Mouse (Mus musculus) spleen, postnatal 4 days (tissue): ENCODE results near the gene Tcta.
"Not testable (repeated sequence)": the region's sequence is repeated elsewhere in the genome, so short reads cannot be mapped to it uniquely, and the experiment has no call there.

ENCODE experiments used
- DNase-seq, 2 experiments: peaks; one replicate each; pipeline ENCODE4 v3.0.0; 2022; ENCODE audit warnings: low spot score in 2 of 2

Tcta gene

DNA sequence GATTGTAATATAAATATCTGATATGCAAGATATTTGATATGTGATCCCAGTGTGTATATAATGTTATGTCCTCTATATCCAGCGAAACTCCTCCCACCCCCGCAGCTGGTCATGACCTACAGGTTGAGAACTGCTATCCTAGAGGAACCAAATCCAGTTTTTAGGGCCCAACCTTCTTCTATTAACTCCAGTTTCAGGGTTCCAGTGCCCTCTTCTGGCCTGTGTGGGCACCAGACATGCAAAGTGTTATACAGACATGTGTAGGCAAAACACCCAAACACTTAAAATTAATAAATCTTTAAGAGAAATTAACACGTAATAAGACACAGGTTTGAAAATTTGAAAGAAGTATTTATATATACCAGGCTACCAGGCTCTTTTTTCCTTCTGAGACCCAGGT, 11.6 kb upstream of the Tcta start:
- no peak for DNase-seq

DNA sequence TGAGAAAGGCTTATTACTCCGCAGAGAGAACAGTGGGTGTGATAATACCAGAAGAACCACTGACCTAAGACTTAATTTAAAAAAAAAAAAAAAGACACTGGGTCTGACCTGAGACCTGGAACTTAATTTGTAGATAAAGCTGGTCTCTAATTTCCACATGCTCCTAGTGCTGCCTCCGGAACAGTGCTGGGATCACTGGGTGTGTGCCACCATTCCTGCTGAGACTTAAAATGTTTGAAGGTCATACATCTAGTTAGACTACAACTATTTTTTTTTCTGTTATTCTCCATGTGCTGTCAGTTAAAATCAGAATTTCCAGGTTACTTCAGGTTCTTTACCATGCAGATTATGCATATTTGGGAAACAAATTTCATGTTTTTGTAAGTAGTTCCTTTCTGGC, 2.2 kb upstream of the Tcta start:
- no peak for DNase-seq

DNA sequence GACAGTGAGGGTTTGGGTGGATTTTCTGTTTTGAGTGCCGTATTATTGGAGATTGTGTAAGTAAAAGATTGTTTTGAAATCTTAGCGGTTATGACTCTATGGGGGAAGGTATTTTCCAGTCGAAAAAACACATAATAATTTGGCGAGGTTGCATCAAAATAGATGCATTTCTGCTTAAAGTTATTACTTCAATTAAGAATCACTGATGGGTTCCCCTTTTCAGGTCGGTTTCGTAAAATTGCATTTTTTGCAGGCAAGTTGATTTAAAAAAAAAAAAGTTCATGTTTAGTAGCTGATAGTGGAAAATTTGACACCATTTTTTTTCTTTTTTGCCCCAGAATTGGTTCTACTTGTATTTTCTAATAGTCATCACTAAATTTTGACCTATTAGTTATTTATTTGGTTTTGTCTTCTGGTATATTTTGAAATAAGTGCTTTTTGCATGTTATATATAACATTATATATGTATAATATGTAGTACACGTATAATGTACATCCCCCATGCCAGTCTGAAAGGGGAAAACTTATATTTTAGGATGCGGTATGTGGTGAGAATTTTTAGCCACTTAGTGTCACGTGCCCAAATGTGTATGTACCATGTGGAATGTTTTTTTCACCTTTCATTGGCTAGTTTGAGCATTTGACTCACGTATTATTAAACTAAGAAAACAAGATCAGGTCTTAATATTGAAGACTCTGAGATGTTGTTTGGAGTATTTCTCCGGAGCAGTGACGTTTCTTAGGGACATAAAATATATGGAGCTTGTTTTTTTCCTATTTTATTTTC, 1.3 kb upstream of the Tcta start:
- no peak for DNase-seq

DNA sequence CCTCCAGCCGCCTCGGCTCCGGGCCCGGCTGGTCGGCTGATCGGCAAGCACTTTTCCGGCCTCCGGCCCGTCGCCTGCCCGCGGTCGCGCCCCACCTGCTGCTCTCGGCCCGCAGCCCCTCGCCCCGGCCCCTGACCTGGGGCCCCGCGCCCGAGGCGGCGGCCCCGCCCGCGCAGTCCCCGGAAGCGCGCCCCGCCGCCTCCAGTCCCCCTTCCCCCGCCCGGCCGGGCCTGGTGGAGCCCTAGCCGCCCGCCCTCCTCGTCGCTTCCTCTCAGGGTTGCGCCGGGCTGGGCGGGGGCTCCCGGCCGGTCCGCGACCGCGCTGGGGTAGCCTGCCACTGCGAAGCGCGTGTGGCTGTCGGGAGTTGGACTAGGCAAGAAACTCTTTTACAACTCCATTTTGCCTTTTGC, 616 bp upstream of the Tcta start:
- DNase-seq, result peak; percentile 86 to 93

DNA sequence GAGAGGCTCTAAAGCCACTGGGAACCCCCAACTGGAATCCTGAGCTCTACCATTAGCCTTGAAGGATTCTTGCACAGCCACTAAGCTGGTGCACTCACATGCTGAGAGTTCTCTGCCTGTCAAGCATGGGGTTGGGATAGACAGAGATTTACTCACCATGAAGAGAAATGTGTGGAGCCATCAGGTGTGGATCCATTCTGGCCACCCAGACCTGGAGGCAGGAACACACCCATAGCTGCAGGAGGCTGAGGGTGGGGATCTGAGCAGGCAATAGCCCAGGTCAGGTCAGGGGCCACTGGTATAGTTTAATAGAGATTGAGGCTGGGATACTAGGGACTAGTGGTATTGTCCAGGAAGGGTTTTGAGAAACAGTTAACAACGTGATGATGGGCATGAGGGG, 790 bp downstream of the Tcta start:
- DNase-seq, result peak; percentile 35 to 71

DNA sequence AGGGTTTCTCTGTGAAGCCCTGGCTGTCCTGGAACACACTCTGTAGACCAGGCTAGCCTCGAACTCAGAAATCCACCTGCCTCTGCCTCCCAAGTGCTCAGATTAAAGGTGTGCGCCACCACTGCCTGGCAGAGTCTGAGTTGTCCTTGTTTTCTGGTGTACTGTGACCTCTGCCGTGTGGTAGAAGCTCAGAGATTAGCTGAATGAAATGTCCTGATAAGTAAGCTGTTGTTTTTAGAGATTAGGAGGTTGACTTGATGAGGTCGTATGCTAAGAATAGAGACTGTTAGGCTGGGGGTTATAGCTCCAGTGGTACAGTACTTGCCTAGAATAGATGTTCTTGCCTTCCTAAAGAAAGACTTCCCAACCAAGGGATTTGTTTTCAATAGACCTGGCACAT, 1.2 kb downstream of the Tcta start:
- DNase-seq, result no peak

DNA sequence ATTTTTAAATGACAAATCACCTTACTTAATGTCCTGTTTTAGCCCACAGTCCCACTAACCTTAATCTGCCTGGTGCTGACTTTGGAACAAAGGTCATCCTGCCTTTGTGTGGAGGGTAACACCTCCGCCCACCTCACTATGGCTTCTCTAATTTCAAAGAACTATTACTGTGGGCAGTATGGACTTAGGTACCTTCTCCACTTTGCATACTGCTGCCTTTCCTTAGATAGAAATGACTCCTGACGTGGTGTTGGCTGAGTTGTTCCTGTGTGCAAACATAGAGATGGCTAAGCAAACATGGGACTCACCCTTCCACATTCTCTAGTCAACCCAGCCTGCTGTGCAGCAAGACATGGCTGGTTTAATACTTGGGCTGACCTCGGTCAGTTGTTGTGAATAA, 4.1 kb downstream of the Tcta start:
- no peak for DNase-seq

DNA sequence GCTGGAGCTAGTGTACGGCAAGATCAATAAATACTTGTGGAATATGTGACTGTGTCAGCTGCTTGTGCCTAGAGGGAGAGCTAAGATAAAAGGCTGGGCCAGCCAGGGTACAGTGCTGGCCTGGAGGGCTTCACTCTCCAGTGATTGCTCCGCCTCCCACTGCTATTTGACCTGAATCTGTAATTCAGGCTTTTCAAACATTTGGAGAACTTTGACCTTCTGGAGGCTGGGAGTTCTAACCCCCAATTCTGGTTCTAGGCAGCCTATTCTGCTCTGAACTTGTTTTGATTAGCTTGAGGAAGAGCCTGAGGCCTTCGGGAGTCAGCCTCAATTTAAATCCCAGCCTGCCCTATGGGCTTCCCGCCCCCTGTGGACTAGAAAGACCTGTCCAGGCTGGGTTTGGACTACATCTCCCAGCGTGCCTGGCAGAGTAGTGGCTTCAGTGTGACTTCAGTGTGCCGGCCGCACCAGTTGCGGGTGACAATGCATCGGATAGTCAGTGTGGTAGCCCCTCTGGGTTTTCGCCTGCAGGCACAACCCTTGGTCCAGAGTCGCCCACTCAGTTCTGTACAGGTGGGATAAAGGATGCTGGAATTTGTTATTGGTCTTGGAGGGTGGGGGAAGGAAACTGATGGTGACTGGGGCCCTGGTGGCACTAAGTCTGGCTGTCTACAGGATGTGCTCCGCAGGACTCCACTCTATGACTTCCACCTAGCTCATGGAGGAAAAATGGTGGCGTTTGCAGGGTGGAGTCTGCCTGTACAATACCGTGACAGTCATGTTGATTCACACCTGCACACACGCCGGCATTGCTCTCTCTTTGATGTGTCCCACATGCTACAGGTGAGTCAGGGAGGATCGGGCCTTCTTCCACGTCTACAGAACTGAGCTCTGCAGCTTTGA, 9.3 kb downstream of the Tcta start, which contains the start of gene Amt:
Gene Amt, plus strand, starts transcription at position 401 of the 903 bp plus-strand sequence.
- no peak for DNase-seq

DNA sequence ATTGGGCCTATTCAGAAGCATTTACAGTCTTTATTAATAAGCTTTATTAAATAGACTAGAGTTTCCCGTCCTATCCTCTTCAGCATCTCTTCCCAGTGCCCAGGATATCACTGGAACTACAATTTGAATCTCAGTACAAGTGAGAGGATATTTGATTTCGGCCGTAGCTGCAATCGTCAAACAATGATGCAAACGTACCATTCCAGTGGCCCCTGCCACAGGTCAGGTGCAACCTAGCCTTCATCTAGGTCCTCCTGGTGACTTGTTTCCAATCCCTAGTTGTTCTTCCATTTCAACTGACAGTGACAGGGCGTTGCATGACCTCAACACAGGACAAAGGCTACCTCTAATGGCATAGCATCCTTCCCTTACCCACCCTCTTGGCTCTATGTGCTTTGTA, 15.2 kb downstream of the Tcta start:
- no peak for DNase-seq

DNA sequence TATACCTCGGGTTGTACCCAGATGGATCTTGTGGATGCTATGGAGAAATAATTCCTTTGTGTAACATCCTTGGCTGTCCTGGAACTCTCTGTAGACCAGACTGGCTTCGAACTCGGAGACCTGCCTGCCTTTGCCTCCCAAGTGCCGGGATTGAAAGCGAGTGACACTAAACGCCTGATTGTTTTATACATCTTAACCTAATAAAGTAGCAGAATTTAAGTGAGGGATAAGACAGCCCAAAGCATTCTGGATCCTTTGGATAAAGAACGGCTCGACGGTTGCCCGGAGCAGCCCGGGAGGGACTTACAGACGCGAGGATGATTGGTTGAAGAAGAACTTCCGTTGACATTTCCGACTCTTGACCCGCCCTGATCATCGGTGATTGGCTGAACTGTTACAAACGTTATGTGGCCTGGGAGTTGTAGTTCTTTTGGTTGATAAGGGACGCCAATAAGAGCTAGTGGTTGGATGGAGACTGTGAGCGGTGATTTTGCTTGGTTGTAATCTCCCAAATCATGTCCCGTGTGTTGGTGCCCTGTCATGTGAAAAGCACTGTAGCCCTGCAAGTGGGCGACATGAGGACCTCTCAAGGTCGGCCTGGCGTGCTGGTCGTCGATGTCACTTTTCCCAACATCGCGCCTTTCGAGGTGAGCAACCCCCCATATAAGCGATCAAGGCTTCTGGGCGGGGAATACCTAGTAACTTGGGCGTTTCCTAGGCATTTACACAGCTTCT, 15.8 kb downstream of the Tcta start, which contains the start of gene Nicn1:
Gene Nicn1, plus strand, starts transcription at position 414 of the 735 bp plus-strand sequence.
- DNase-seq, result peak; percentile 88 to 89

DNA sequence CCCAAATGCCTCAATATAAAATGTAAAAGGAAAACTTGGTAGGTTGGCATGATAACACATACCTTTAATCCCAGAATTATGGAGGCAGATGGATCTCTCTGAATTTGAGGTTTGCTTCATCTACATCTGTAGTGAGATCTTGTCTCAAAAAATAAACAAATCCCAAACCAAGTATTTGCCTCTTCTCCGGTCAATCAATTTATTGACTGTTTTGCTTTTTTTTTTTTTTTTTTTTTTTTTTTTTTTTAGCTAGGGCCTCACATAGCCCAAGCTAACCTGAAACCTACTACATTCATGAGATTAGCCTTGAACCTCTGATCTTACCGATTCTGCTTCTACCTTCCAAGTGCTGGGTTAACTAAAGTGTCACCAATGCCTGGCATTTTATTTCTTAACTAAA, 16.6 kb downstream of the Tcta start:
- DNase-seq, result no peak

DNA sequence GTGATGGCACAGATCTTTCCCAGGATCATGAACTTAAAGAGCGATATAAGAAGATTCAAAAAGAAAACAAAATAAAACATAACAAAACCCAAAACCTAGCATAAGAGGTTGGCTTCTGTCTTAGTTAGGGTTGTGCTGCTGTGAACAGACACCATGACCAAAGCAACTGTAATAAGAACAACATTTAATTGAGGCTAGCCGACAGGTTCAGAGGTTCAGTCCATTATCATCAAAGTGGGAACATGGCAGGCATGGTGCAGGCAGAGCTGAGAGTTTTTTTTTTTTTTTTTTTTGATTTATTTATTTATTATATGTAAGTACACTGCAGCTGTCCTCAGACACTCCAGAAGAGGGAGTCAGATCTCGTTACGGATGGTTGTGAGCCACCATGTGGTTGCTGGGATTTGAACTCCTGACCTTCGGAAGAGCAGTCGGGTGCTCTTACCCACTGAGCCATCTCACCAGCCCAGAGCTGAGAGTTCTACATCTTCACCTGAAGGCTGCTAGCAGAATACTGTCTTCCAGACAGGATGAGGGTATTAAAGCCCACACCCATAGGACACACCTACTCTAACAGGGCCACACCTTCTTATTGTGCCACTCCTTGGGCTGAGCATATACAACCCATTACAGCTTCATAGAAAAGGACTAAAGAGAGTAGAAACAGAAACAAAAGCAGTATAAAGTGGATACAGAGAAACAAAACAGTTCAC, 18.3 kb downstream of the Tcta start:
- not testable (repeated sequence) for DNase-seq

DNA sequence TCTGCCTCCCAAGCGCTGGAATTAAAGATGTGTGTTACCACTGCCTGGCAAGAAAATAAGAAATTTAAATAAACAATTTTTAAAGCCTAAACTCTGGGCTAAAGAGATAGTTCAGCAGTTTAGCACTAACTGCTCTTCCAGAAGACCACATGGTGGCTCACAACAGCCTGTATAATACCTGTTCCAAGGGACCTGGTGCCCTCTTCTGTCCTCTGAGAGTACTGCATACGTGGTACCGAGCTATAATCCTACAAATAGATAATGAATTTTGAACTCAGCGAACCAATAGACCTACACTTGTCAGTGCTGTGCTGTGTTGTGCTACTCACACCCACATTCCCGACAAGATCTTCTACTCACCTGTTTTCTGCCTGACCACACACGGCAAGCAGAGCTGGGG, 21.6 kb downstream of the Tcta start:
- DNase-seq, result peak; percentile 79 to 86

DNA sequence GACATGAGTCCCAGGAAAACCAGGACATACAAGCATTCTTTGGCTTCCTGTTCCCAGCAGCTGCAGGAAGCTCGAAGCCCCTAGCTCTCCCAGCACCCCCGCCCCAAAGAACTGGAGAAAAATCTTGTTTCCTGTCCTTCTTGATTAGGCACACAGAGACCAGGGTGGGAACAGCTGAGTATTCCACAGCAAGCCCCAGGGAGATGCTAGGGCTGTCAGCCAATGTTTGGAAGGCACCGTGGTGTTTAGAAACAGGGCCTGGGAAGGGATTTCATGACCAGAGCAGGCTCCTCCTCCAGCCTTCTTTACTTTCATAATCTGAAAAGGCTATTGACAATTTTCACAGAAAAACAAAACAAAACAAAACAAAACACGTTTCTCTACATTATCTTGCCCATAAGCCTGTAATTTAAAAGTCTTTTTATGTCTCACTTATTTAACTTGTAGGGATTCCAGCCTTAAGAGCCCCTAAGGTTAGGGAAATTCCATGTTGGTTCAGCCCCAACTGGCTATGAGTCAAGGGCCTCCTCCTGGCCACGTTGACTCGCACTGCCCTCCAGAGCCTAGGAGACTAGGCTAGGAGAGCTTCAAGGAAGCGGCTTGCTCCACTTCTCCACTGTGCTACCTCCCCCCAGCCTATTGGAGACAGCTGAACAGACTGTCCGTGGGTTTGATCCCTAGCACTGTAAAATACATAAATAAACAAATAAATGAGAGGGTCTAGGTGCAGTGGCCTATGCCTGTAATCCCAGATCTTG, 25.7 kb downstream of the Tcta start:
- no peak for DNase-seq

DNA sequence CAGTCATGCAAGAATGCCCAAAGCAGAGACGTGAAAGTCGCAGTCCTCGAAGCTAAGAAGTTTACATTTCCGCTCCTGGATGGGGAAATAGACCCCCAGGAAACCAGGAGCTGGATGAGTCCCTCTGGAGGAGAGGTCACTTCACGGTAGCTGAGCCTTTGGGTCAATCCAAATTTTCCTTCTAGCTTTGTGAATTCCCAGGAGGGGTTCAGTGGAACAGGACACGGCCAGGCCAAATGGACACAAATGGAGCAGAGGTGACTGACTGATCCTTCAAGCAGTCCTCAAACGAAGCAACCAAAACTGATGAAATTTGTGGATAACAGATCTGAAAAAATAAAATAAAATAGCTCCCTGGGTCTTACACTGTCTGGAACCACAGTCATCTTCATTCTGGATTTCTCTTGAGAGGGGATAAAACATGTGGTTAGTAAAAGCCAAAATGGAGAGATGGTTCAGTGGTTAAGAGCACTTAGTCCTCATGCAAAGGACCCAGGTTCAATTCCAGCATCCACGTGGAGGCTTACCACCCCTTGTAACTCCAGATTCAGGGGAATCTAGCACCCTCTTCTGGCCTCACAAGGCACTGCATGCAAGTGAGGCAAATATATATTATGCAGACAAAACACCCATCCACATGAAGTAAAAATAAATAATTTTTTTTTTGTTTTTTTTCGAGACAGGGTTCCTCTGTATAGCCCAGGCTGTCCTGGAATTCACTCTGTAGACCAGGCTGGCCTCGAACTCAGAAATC, 27.1 kb downstream of the Tcta start:
- DNase-seq, result peak; percentile 65 to 80

DNA sequence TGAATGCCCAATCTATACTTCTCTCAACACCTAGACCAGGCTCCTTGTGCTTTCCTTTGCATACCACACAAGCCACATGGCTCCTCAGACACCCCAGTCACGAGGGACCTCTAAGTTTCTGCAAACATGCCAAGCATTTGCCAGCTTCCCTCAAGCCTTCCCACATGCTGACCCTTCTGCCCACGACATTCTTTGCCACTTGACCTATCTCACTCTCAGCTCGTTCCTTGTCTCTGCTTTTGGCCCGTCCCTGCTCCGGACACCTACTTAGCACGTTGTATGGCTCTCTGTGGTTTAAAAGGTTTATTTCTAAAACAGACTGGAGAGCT, 30.7 kb downstream of the Tcta start:
- no peak for DNase-seq

DNA sequence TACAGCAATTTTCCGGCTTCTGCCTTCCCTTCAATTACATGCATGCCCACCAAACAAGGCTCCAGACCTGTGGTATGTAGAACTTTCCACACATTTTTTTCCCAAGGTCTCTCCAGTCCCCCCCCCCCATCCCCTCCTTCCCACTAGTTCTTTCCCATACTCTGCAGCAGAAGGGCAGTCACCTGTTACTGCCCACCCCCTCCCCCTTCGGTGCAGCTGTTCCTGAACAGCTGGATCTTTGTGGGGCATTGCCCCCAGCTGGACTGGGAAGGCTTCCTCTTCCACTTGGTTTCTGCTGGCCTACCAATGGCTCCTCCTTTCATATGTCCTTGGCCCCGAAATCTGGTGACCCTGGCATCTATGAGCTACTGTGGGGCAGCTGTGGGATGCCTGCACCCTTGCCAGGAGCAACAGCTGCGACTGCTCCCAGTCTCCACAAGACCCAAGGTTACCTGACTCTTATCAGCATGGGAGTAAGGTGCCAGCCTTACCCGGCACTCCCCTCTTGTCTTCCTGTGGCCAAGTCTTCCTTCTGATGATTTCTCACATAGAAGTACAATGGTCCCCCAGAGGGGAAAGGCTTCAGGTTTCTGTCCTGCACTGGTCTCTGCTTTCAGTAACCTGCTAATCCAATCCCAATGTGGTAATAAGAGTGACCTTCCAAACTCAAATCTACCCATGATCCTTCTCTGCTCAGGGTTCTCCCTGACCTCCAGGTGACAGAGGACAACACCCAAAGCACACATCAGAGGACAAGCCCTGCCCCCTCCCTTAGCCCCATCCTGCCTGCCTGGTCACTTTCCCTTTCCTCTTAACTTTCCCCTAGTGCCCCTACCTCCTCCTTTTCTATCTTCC, 31.3 kb downstream of the Tcta start:
- DNase-seq, result no peak

DNA sequence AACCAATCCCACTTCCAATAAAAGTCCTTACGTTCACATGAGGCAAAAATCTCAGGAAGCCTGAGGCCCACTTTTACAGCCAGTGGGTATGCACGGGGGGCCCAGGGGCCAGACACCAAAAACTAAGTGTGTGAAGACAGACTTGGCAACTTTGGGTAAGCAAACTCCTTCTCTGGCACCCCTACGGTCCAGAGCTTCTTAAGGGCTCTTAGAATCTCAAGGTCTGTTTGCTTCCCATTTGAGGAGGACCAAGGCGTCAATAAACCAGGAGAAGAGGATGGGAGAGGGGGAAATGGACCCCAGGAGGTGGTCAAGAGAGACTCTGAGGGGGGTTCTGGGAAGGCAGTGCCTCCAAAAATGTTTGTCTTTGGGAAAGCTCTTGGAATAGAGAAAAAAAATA, 32.5 kb downstream of the Tcta start:
- DNase-seq, result no peak

DNA sequence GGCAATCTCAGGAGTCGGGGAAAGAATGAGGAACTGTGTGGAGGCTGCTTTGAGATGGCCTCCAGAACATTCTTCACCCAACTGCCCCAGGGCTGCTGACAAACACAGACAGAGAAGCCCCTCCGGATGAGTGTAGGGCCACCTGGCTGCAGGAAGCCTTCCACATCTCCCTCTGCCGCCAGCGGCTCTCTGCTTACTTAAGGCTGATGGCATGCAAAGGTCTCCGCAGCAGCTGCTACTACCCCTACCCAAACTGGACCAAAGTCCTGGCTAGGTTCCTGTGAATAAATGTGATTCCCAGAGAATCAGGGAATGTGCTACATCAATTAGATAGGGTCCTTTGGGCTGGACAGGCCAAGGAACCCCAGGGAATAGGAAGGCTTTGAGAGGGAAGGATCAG, 33.3 kb downstream of the Tcta start:
- DNase-seq, result no peak
